Mouse (Mus musculus) stomach, embryonic 14.5 days (tissue): Measurements from ENCODE around the gene Kctd17. TPM values are rescaled to one million over a fixed set of nuclear protein-coding genes. Genes with fewer than 3 reads are reported as not detected.
A peak's percentile ranks its signal among the peaks of the same experiment; 100 is the strongest.

Experiments used
- ATAC-seq: fragments of 200-750 bp; cut with Nextera tagmentation; 2 replicates; pipeline ENCODE4 v1.8.0; 2017; ENCODE audit warnings: low read depth, moderate TSS enrichment; ENCODE audit not compliant: insufficient number of reproducible peaks, insufficient read depth, low FRiP score
- H3K27ac ChIP-seq: fragments of 300-500 bp; sonication (generic); 2 replicates; pipeline ENCODE4 v1.5.1; 2014; ENCODE audit warnings: mild to moderate bottlenecking, low read length, moderate library complexity, mixed read lengths
- H3K27me3 ChIP-seq: fragments of 300-500 bp; sonication (generic); 2 replicates; pipeline ENCODE4 v1.6.1; 2014; ENCODE audit warnings: low read length, control low read depth, mixed read lengths; ENCODE audit not compliant: control insufficient read depth, insufficient read depth
- H3K36me3 ChIP-seq: fragments of 300-500 bp; sonication (generic); 2 replicates; pipeline ENCODE4 v1.6.1; 2014; ENCODE audit warnings: mild to moderate bottlenecking, control low read depth, low read length, moderate library complexity, mixed read lengths; ENCODE audit not compliant: control insufficient read depth, insufficient read depth
- H3K4me1 ChIP-seq: fragments of 300-500 bp; sonication (generic); 2 replicates; pipeline ENCODE4 v1.6.1; 2014; ENCODE audit warnings: low read length, control low read depth, mixed read lengths; ENCODE audit not compliant: control insufficient read depth, insufficient read depth
- H3K4me2 ChIP-seq: fragments of 300-500 bp; sonication (generic); replicated peaks from 2 replicates; pipeline ENCODE4 v1.6.1; 2014; ENCODE audit warnings: low read depth, low read length, control low read depth
- H3K4me3 ChIP-seq: fragments of 300-500 bp; sonication (generic); 2 replicates; pipeline ENCODE4 v1.5.1; 2014; ENCODE audit warnings: low read depth, low read length, control low read depth
- H3K9ac ChIP-seq: fragments of 300-500 bp; sonication (generic); replicated peaks from 2 replicates; pipeline ENCODE4 v1.6.1; 2014; ENCODE audit warnings: low read depth, mild to moderate bottlenecking, control low read depth, low read length, moderate library complexity, mixed read lengths
- H3K9me3 ChIP-seq: fragments of 300-500 bp; sonication (generic); 2 replicates; pipeline ENCODE4 v1.6.1; 2016; ENCODE audit warnings: low read depth, low read length, control low read depth; ENCODE audit not compliant: control insufficient read depth
- WGBS: fragments of 180-500 bp; shearing (Covaris S2); extraction: QIAGEN DNeasy Blood & Tissue Kit; methylation state at CpG from one replicate; pipeline ENCODE4 v1.1.7; 2014; 5-methylcytosine and 5-hydroxymethylcytosine counted together
- polyA plus RNA-seq: library from polyadenylated mRNA; unstranded; fragments of >200 nt; fragmentation: Nextera tagmentation; extraction: Ambion mirVana; gene quantifications from 2 replicates; pipeline ENCODE4 v1.2.1, GENCODE M21; 2014

Kctd17 gene
- polyA plus RNA-seq, 1 experiment from 2014 or later = 39.4 TPM

DNA sequence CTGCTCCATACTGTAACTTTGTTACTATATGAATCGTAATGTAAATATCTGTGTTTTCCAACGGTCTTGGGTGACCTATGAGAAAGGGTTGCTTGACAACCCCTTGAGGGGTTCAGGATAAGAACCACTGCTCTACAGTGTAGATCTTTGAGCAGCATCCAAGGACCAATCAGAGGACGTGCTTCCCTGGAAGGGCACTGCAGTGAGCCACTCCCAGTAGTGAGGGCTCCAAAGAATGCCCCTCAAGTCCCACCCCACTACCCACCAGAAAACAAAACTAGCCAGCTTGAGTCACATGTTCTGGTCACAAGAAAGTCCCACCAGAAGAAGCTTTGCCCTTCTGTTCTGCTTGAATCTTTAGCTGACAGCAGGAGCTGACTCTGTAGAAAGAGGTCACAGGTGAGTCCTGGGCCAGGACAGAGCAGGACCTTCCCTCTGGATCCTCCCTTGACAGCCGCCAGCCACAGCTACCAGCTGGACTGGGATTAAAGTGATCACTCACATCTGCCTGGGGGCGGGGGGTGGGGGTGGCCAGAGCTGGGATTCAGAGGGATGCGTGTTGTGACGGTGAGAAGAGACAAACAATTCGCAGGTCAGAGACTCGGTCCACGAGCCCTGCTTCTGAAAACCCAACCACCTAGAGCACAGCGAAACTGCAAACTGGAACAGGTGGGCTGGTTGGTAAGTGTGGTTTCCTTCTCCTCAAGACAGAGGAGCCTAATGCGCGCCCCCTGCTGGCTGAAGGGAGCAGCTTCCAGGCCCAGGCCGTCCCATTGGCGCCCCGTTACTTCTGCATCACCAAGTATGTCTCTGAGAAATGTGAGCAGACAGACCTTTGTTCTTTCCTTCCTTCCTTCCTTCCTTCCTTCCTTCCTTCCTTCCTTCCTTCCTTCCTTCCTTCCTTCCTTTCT lies 6.1 kb upstream of the Kctd17 start:
- 15% methylated on average over 16 of the region's 16 CpGs for WGBS
- peak; percentile 43; the same call in 1 of the 2 replicates for ATAC-seq

GRCm38 (mm10) chr15:78424507-78424906 lies 3.9 kb upstream of the Kctd17 start:
- no peak overlapping the region for H3K4me3 ChIP-seq
- ATAC-seq = no peak
- H3K4me2 ChIP-seq = no peak overlapping the region
- WGBS = 14% methylated on average over 11 of the region's 11 CpGs
- peaks cover 7% of the 10 kb centered on the region for H3K4me1 ChIP-seq
- no peaks in the 10 kb centered on the region for H3K36me3 ChIP-seq
- H3K9me3 ChIP-seq = no peaks in the 10 kb centered on the region
- H3K27me3 ChIP-seq = no peaks in the 10 kb centered on the region
- no peak overlapping the region for H3K27ac ChIP-seq
- H3K9ac ChIP-seq = no peak overlapping the region

More for the DNA sequence above, 6.1 kb upstream of the Kctd17 start:
- Histone ChIP-seq H3K27me3 (no peaks in the 10 kb centered on the region), H3K9me3 (no peaks in the 10 kb centered on the region), H3K4me1 (0 out of 2 replicates have a peak, but pooled peaks cover 3% of the 10 kb centered on the region), H3K4me2 (0 out of 2 replicates have a peak overlapping the region, but pooled peaks have one; percentile 19), H3K27ac (no peak overlapping the region), H3K36me3 (no peaks in the 10 kb centered on the region), H3K4me3 (no peak overlapping the region), H3K9ac (no peak overlapping the region)

DNA sequence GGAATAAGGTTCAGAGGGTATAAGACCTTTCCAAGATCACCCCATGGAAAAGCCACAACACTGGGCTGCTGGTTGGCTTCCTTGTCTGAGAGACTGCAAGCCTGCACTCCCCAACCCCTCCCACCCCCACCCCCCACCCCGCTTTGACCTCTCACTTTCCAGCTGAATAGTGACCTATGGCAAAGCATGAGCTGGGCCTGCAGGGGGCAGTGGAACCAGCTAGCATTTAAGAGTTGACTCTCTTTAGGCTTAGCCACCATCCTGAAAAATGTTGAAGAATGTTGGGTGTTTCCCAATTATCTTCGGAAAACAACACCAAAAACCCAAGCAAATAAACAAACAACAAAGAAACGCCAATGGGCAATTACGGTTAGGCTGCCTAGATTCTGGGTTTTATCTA lies 3.1 kb upstream of the Kctd17 start:
- Histone ChIP-seq H3K9me3 (no peaks in the 10 kb centered on the region), H3K36me3 (no peaks in the 10 kb centered on the region), H3K9ac (no peak overlapping the region), H3K4me3 (no peak overlapping the region), H3K27me3 (no peaks in the 10 kb centered on the region), H3K4me2 (no peak overlapping the region), H3K27ac (no peak overlapping the region), H3K4me1 (peaks cover 10% of the 10 kb centered on the region)
- WGBS = 55% methylated on average over 4 of the region's 4 CpGs
- no peak for ATAC-seq

- H3K9me3 ChIP-seq = no peaks in the 10 kb centered on the region
- WGBS = 6% methylated on average over 3 of the region's 3 CpGs
- H3K4me3 ChIP-seq = peak overlapping the region; percentile 61
- peaks cover 3% of the 10 kb centered on the region; the same call in 1 of the 2 replicates for H3K36me3 ChIP-seq
- H3K27me3 ChIP-seq = no peaks in the 10 kb centered on the region
- ATAC-seq = no peak
- H3K9ac ChIP-seq = peak overlapping the region; percentile 52
- peaks cover 7% of the 10 kb centered on the region for H3K4me1 ChIP-seq
- peak overlapping the region; percentile 52 for H3K4me2 ChIP-seq
- peak overlapping the region; percentile 44; the same call in 1 of the 2 replicates for H3K27ac ChIP-seq
Measured at GRCm38 (mm10) chr15:78429139-78429459, 735 bp downstream of the Kctd17 start.

DNA sequence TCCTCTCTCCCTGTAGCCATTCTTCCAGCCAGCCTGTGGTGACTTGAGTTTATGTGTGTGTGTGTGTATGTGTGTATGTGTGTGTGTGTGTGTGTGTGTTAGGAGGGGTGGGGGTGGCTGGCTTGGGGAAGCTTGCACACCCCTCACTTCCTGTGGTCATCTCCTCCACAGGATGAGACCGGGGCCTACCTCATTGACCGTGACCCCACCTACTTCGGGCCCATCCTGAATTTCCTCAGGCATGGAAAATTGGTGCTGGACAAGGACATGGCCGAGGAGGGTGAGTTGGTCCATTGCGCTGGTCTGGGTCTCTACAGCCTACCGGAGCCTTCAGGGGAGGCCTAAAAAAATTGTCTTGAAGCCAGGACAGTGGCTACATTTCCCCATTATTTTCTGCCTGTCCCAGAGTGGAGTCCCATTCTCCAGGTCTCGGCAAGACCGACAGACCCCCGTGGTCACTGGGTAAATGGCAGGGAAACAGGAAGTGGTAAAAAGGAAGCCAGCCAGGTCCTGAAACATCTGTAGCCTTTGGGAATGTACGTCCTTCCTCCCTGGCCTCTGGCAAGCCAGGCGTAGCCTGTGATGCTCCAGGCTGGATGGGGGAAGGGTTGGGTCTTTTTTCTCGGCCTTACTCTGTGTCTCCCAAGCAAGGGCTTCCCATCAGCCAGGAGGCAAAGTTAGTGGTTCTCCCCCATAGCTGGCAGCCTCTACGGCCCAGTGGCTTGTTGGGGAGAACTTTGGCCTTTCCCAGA lies 1.7 kb downstream of the Kctd17 start:
- H3K9me3 ChIP-seq = no peaks in the 10 kb centered on the region
- H3K27me3 ChIP-seq = no peaks in the 10 kb centered on the region
- H3K4me1 ChIP-seq = peaks cover 7% of the 10 kb centered on the region
- ATAC-seq = no peak
- peak overlapping the region; percentile 16; the same call in 1 of the 2 replicates for H3K27ac ChIP-seq
- peak overlapping the region; percentile 52 for H3K4me2 ChIP-seq
- H3K9ac ChIP-seq = no peak overlapping the region
- WGBS = 80% methylated on average over 13 of the region's 13 CpGs
- H3K4me3 ChIP-seq = peak overlapping the region; percentile 61; the same call in 1 of the 2 replicates
- peaks cover 3% of the 10 kb centered on the region; the same call in 1 of the 2 replicates for H3K36me3 ChIP-seq

DNA sequence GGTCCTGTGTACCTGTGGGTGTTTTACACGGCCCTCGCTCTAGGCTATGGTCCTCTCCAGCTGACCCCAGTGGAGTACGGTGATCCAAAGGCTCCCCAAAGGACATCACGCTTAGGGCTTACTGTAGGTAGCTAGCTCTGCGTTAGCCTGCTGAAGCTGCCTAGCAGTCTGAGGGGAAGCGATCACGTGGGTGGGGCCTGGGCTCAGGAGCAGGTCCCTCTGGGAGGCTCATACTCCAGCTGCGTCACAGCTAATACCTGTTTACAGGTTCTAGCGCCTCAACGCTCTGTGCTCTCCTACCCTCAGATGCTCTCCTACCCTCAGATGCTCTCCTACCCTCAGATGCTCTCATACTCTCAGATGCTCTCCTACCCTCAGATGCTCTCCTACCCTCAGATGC lies 2.5 kb downstream of the Kctd17 start:
- Histone ChIP-seq H3K4me2 (no peak overlapping the region), H3K4me3 (no peak overlapping the region), H3K9ac (no peak overlapping the region), H3K4me1 (peaks cover 7% of the 10 kb centered on the region), H3K36me3 (peaks cover 3% of the 10 kb centered on the region; the same call in 1 of the 2 replicates), H3K9me3 (no peaks in the 10 kb centered on the region), H3K27ac (no peak overlapping the region), H3K27me3 (no peaks in the 10 kb centered on the region)
- 83% methylated on average over 10 of the region's 10 CpGs for WGBS
- no peak for ATAC-seq

- Histone ChIP-seq H3K4me3 (no peak overlapping the region), H3K4me2 (no peak overlapping the region), H3K4me1 (peaks cover 13% of the 10 kb centered on the region), H3K9me3 (no peaks in the 10 kb centered on the region), H3K27me3 (no peaks in the 10 kb centered on the region), H3K36me3 (peaks cover 3% of the 10 kb centered on the region; the same call in 1 of the 2 replicates), H3K9ac (no peak overlapping the region), H3K27ac (no peak overlapping the region)
- WGBS = 82% methylated on average over 7 of the region's 7 CpGs
- no peak for ATAC-seq
Measured at GRCm38 (mm10) chr15:78431541-78432121, 3.3 kb downstream of the Kctd17 start.

GRCm38 (mm10) chr15:78434896-78435520 lies 6.6 kb downstream of the Kctd17 start:
- Histone ChIP-seq H3K9ac (no peak overlapping the region), H3K27ac (no peak overlapping the region), H3K27me3 (no peaks in the 10 kb centered on the region), H3K36me3 (peaks cover 3% of the 10 kb centered on the region; the same call in 1 of the 2 replicates), H3K4me3 (no peak overlapping the region), H3K4me1 (peaks cover 17% of the 10 kb centered on the region; the same call in 1 of the 2 replicates), H3K4me2 (no peak overlapping the region), H3K9me3 (no peaks in the 10 kb centered on the region)
- no peak for ATAC-seq
- WGBS = 38% methylated on average over 6 of the region's 6 CpGs
